Mouse (Mus musculus): Measurements from ENCODE around the gene Rnf20. TPM values are rescaled to one million over a fixed set of nuclear protein-coding genes. Genes with fewer than 3 reads are reported as not detected.

Gene Rnf20
- polyA plus RNA-seq (2011; ENCODE audit: insufficient read depth, insufficient read length, low replicate concordance, missing spikeins), result 41.5 and 45.7 TPM in 2 replicates

GRCm38 (mm10) chr4:49631319-49632138 is at the start of gene Rnf20:
Gene Rnf20, plus strand, starts transcription at chr4:49632006.
- WGBS, result 4% methylated on average over 37 of the region's 37 CpGs
- Histone ChIP-seq H3K27ac (ENCODE audit: control insufficient read depth, insufficient read depth, low read depth, low read length, poor library complexity) (peak within 1 kb of the TSS; percentile 85), H3K4me1 (ENCODE audit: control insufficient read depth, insufficient read depth, low read length) (no peaks in the 10 kb centered on the region), H3K4me3 (replicated peaks; ENCODE audit: control insufficient read depth, low read depth, low read length) (peak within 1 kb of the TSS; percentile 97)
- no peak; the same call in 1 of the 2 replicates for TF ChIP-seq CTCF (IDR thresholded peaks at IDR 0.05; ENCODE audit: control insufficient read depth, insufficient read depth, low read length)
- TF ChIP-seq POLR2A (IDR thresholded peaks at IDR 0.05; ENCODE audit: borderline replicate concordance, control insufficient read depth, low read depth, low read length), result peak; percentile 71

GRCm38 (mm10) chr4:49583965-49584831 is 47.6 kb upstream of the Rnf20 start:
- no peak for TF ChIP-seq CTCF (IDR thresholded peaks at IDR 0.05; ENCODE audit: control insufficient read depth, insufficient read depth, low read length)
- TF ChIP-seq POLR2A (IDR thresholded peaks at IDR 0.05; ENCODE audit: borderline replicate concordance, control insufficient read depth, low read depth, low read length), result no peak
- Histone ChIP-seq H3K27ac (ENCODE audit: control insufficient read depth, insufficient read depth, low read depth, low read length, poor library complexity) (no peak overlapping the region), H3K4me1 (ENCODE audit: control insufficient read depth, insufficient read depth, low read length) (no peaks in the 10 kb centered on the region), H3K4me3 (replicated peaks; ENCODE audit: control insufficient read depth, low read depth, low read length) (no peak overlapping the region)
- 67% methylated on average over 14 of the region's 14 CpGs for WGBS

- 80% methylated on average over 7 of the region's 7 CpGs for WGBS
- Histone ChIP-seq H3K4me3 (replicated peaks; ENCODE audit: control insufficient read depth, low read depth, low read length) (no peak overlapping the region), H3K27ac (ENCODE audit: control insufficient read depth, insufficient read depth, low read depth, low read length, poor library complexity) (no peak overlapping the region), H3K4me1 (ENCODE audit: control insufficient read depth, insufficient read depth, low read length) (no peaks in the 10 kb centered on the region)
- TF ChIP-seq CTCF (IDR thresholded peaks at IDR 0.05; ENCODE audit: control insufficient read depth, insufficient read depth, low read length) (no peak), POLR2A (IDR thresholded peaks at IDR 0.05; ENCODE audit: borderline replicate concordance, control insufficient read depth, low read depth, low read length) (no peak)
These were observed 46.2 kb upstream of the Rnf20 start for GRCm38 (mm10) chr4:49585524-49586101.

- TF ChIP-seq CTCF (IDR thresholded peaks at IDR 0.05; ENCODE audit: control insufficient read depth, insufficient read depth, low read length), result no peak
- Histone ChIP-seq H3K27ac (ENCODE audit: control insufficient read depth, insufficient read depth, low read depth, low read length, poor library complexity) (no peak overlapping the region), H3K4me1 (ENCODE audit: control insufficient read depth, insufficient read depth, low read length) (no peaks in the 10 kb centered on the region), H3K4me3 (replicated peaks; ENCODE audit: control insufficient read depth, low read depth, low read length) (no peak overlapping the region)
- WGBS, result 80% methylated on average over 10 of the region's 10 CpGs
These were observed 45.0 kb upstream of the Rnf20 start for GRCm38 (mm10) chr4:49586811-49587210.

- Histone ChIP-seq H3K4me1 (ENCODE audit: control insufficient read depth, insufficient read depth, low read length) (no peaks in the 10 kb centered on the region), H3K4me3 (replicated peaks; ENCODE audit: control insufficient read depth, low read depth, low read length) (no peak overlapping the region), H3K27ac (ENCODE audit: control insufficient read depth, insufficient read depth, low read depth, low read length, poor library complexity) (no peak overlapping the region)
- WGBS, result 69% methylated on average over 2 of the region's 2 CpGs
- TF ChIP-seq POLR2A (IDR thresholded peaks at IDR 0.05; ENCODE audit: borderline replicate concordance, control insufficient read depth, low read depth, low read length), result no peak
- no peak for TF ChIP-seq CTCF (IDR thresholded peaks at IDR 0.05; ENCODE audit: control insufficient read depth, insufficient read depth, low read length)
These were observed 41.7 kb upstream of the Rnf20 start for GRCm38 (mm10) chr4:49590152-49590551.

GRCm38 (mm10) chr4:49596846-49597182 is 35.0 kb upstream of the Rnf20 start:
- H3K4me3 ChIP-seq (replicated peaks; ENCODE audit: control insufficient read depth, low read depth, low read length), result peak overlapping the region; percentile 23
- TF ChIP-seq POLR2A (IDR thresholded peaks at IDR 0.05; ENCODE audit: borderline replicate concordance, control insufficient read depth, low read depth, low read length), result no peak
- no peak for TF ChIP-seq CTCF (IDR thresholded peaks at IDR 0.05; ENCODE audit: control insufficient read depth, insufficient read depth, low read length)
- no peaks in the 10 kb centered on the region for H3K4me1 ChIP-seq (ENCODE audit: control insufficient read depth, insufficient read depth, low read length)
- WGBS, result 3% methylated on average over 20 of the region's 20 CpGs
- no peak overlapping the region for H3K27ac ChIP-seq (ENCODE audit: control insufficient read depth, insufficient read depth, low read depth, low read length, poor library complexity)

GRCm38 (mm10) chr4:49597183-49598100 is 34.4 kb upstream of the Rnf20 start, which contains the start of gene Tmem246:
Gene Tmem246, minus strand, starts transcription at chr4:49597876.
- no peak for TF ChIP-seq CTCF (IDR thresholded peaks at IDR 0.05; ENCODE audit: control insufficient read depth, insufficient read depth, low read length)
- TF ChIP-seq POLR2A (IDR thresholded peaks at IDR 0.05; ENCODE audit: borderline replicate concordance, control insufficient read depth, low read depth, low read length), result no peak
- under 1% methylated on average over 77 of the region's 77 CpGs for WGBS
- no peak within 1 kb of the TSS; the same call in 1 of the 2 replicates for H3K27ac ChIP-seq (ENCODE audit: control insufficient read depth, insufficient read depth, low read depth, low read length, poor library complexity)
- H3K4me1 ChIP-seq (ENCODE audit: control insufficient read depth, insufficient read depth, low read length), result no peaks in the 10 kb centered on the region
- H3K4me3 ChIP-seq (replicated peaks; ENCODE audit: control insufficient read depth, low read depth, low read length), result peak within 1 kb of the TSS; percentile 34
